Mouse (Mus musculus) right cerebral cortex, postnatal 10 days (tissue): Measurements from ENCODE around the gene Znrd1as.
"Not testable (repeated sequence)": the region's sequence is repeated elsewhere in the genome, so short reads cannot be mapped to it uniquely, and the experiment has no call there.

ENCODE experiments used
- DNase-seq, 2 experiments: peaks; one replicate each; pipeline ENCODE4 v3.0.0; 2021; ENCODE audit warnings: low spot score in 2 of 2

Znrd1as gene

DNA sequence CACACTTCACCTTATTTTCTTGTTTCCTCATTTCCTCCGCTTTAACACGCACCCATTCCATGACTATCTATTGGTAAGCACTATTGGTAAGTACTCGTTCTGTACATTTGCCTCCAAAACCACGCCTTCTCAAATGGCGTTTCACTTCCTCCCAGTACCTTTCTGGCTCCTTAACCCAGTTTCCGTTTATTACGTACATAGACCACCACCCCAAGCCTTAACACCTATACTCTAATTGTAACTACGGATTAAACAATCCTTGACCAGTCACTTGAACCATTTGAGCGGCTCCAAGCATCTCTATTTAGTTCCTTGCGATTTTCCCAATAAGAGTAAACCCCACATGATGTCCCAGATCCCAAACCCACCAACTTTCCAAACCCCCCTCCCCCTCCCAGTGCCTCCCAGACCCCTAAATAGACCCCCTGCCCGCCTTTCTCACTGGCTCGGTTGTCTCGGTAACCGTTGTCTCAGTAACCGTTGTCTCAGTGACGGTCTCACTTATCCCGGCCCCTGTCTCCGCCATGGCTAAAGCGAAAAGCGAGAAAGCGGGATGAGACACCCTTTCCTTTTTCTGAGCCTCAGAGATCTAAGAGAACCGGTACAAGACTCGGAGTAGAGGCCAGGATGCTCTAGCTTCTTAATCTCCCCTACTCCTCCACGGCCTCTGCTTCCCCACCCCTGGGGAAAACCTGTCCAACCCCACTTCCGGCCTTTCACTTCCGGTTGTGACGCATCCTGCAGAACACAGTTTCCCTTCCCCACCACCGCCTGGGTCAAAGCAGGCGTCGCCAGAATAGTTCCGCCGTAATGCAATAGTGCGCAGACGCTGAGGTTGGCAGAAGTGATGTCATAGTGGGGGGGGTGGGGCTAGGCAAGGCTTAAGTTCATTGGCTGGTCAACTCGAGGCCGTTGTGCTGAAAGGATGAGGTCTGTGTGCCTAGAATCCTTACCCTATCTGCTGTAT, 7.1 kb upstream of the Znrd1as start, which contains the start of gene Ppp1r11:
Gene Ppp1r11, minus strand, starts transcription at position 761 of the 967 bp plus-strand sequence.
- DNase-seq, result peak; percentile 98

DNA sequence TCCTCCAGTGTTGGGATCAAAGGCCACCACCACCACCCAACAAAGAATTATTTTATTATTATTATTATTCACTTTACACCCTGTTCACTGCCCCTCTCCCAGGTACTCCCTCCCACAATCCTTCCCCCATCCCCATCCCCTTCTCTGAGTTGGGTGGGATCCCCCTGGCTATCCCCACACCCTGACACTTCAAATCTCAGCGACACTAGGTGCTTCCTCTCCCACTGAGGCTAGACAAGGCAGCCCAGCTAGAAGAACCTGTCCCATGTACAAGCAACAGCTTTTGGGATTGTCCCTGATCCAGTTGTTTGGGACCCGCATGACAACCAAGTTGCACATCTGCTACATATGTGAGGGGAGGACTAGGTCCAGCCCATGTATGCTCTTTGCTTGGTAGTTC, 5.8 kb upstream of the Znrd1as start:
- DNase-seq, result peak in 1 of 2 experiments; percentile 26

- no peak for DNase-seq
Observed at GRCm38 (mm10) chr17:36953062-36953461, 5.3 kb upstream of the Znrd1as start.

DNA sequence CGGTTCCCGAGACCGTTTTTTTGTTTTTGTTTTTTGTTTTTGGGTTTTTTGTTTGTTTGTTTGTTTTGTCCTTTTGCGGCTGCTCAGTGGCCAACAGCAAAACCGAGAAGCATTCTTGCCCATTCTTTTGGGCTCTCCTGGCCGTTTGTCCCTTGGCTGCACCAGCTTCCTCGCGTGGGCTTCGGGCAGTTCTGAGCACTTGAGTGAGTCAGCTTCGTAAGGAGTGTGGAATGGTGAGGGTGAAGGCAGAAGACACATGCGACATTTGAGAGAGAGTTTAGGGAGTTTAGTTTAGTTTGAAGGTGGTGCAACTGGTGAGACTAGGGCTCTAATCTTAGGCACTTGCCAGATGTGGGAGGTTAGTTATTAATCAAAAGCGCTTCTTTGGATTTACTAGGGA, 492 bp downstream of the Znrd1as start:
- DNase-seq, result no peak

DNA sequence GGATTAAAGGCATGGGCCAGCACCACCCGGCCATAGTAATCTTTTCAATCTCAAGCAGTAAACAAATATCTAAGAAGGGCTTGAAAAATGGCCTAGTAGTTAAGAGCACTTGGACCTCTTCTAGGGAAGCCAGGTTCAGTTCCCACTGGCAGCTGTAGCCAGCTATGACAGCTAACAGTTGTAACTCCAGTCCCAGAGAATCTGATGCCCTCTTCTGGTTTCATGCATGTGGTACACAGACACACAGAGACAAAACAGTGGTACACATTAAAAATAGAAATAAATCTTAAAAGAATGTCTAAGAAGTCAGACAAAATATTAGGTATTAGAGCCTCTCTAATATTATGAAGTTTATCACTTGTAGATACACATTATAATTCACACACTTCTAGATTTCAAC, 2.7 kb downstream of the Znrd1as start:
- peak in 1 of 2 experiments; percentile 18 for DNase-seq

GRCm38 (mm10) chr17:36966875-36967274, 8.5 kb downstream of the Znrd1as start:
- DNase-seq, result no peak

DNA sequence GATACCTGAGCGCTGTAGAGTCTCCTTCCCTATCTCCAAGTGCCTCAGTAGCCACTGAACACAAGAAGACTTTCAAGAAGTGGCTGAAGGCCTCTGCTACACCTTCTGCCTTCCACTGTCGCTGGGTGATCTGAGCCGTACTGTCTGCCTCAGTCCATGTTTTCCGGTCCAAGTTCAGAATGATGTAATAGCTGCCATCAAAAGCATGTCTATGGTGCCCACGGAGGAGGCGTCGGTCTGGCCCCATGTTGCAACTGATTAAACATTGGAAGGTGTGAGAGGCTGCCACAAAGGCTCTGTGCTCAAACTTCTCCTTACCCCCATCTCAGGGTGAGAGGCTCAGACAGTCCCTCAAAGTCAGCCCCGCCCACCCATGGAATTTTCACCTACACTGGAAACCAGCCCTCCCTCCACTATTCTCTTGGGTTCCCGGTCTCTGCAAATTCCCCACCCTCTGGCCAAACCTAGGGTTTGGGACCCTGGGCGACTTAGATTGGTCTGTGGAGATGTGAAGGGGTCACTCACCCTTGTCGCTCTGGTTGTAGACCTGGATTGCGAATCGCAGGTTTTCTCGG, 12.0 kb downstream of the Znrd1as start:
- DNase-seq, result no peak

- DNase-seq, result no peak
Observed at GRCm38 (mm10) chr17:36971172-36971850, 12.9 kb downstream of the Znrd1as start.

DNA sequence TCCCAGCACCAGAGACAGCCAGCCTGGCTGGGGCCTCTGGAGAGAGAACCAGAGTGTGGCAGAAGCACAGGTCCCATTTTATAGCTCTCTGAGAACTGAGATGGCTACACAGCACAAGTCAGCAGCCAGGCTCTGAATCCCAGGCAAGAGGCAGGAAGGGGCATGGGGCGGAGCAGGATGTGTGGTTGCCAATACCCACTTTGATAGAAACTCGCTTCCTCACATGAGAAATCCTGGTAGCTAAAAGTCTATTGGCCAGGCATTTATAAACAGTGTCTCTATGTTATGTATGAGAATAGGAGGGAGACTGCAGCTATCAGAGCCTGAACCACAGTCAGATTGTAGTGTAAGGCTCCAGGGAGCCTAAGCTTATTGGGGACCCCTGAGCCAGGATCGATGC, 14.4 kb downstream of the Znrd1as start:
- DNase-seq, result no peak

GRCm38 (mm10) chr17:36973271-36973787, 14.9 kb downstream of the Znrd1as start:
- DNase-seq, result no peak

DNA sequence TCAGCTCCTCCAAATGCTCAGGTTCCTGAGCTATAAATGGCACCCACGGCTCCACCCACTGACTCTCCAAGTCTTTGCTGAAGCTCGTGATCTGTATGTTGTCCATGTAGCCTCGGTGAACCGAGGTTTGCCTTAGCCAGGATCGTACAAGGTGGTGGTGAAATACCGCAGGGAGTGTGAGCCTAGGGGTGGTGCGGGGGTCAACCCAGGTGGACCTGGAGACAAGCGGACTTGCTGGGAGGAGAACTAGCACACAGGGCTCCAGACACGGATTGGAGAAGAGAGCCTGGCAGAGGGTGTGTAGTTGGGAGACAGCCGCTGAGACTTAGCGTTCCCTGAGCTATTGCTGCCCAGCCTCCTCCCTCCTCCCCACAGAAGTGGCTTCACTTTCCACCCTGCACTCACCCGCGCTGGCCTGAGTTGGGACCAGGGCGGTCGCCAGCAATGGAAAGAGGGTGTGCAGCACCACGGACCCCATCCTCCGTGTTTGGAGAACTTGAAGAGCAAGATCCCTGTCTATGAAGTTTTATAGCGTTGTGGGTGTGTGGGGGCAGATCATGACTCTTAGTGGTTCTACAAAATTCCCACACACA, 22.9 kb downstream of the Znrd1as start, which contains the start of gene 2410137M14Rik:
Gene 2410137M14Rik, minus strand, starts transcription at position 17 of the 593 bp plus-strand sequence.
- DNase-seq, result peak in 1 of 2 experiments; percentile 19

DNA sequence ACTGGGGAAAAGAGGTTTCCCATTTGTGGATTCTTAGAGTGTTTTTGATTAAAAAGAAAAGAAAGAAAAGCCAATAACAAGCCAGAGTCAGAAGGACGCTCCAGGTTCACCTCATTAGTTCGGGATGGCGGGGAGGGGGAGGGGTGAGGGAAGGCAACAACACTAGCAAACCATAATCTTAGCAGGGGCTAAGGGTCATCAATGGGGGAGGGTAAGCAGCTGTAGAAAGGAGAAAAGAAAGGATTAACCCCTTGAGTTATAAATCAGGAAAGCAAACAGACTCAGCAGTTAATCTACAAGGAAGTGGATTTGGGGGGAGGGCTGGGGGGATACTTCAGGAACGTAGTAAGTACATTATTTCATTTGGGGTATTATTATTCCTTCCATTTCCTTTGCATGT, 23.5 kb downstream of the Znrd1as start:
- no peak for DNase-seq

DNA sequence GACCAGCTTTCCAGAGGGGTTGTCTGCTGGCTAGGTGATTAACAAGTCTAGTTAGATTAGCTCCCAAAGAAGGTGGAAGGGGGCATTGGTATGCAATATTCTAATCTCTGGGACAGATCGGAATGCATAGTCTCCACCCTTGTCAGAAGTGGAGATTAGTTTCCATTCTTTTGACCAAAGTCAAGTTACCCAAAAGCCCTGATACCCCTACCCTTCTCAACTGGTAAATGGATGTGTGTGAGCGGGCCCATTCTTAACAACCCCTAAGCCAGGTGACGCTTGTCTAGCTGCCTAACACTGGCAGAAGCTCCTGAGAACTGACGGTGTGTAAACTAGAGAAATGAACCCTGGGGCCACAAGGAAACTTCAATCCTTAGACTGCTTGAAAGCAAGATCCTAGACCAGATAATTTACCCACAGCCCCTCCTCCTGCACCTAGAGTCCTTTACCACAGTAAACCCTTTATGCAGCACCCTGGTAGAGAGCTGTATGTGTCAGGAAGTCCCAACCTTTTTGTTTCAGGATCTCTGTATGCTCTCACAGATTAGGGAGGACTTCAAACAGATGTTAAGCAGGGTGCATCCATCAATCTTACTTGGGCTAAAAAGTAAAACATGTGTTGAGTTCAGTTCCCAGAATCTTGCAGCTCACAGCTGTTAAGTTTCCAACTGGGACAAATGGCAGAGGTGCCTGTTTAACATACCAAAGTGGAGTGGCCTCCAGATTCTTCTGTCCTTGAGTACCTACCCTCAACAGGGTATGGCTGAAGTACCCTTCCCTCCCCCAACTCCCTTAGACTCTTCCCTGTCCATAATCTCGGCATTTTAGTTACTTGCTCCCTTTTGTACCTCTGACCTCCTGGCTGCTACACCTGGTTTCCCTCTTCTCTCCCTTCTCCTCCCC, 24.1 kb downstream of the Znrd1as start:
- no peak for DNase-seq

DNA sequence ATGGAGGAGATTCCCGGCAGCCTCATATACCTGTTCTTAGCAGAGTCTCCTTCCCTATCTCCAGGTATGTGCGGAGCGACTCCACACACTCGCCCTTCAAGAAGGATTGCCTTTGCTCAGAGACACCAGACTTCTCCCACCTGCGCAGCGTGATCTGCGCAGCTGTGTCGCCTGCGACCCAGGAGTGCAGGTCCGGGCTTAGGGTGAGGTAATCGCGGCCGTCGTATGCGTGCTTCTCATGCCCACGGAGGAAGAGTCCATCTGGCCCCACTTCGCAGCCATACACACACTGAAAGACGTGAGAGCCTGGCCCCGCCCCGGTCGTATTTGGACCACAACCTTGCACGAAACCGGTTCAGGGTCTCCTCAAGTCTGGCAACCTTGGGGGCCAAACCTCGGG, 30.1 kb downstream of the Znrd1as start:
- DNase-seq, result no peak

GRCm38 (mm10) chr17:36989437-36989836, 31.0 kb downstream of the Znrd1as start, which contains the start of gene H2-M5:
TSS of gene H2-M5 (minus strand) at chr17:36989537.
- DNase-seq, result no peak

GRCm38 (mm10) chr17:36990630-36991029, 32.2 kb downstream of the Znrd1as start:
- DNase-seq, result not testable (repeated sequence)

DNA sequence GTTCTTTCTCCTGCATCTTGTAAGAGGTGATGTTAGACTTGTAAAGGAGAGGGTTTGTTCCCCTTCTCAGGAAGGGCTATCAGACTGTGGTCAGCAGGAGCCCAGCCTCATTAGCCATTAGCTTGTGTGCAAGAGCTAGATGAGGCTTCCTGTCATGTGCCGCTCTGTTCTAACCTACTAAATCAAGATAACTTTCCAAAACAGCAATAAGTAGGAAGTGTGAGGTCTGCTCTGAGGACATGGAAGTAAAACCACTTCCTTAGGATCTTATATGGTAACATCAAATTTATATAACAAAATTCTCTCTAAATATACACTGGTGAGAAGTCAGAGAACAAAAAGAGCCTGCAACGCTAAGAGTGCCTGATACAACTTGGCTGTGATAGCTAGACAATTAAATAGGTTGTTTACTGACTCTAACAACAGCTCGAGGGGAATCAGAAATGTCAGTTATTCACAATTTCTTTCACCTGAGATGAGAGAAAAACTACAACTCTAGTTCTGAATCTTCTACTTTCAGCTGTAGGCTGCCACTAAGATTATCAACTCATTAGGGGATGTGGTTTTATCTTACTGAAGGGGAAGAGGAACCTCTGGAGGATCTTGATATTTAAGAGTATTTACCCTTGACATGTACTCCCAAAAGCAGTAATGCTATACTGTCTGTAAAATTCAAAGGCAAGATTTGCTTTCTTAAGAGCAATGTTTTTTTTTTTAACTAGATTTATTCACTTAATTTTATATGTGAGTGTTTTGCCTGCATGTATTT, 34.1 kb downstream of the Znrd1as start:
- DNase-seq, result no peak

GRCm38 (mm10) chr17:36993770-36994325, 35.5 kb downstream of the Znrd1as start:
- DNase-seq, result no peak

- no peak for DNase-seq
Observed at GRCm38 (mm10) chr17:36994528-36994927, 36.1 kb downstream of the Znrd1as start.
